Mouse (Mus musculus) ES-Bruce4 (cell line): Measurements from ENCODE around the gene Pnldc1.
"Not testable (repeated sequence)": the region's sequence is repeated elsewhere in the genome, so short reads cannot be mapped to it uniquely, and the experiment has no call there.

ENCODE experiments used
- CTCF ChIP-seq: IDR thresholded peaks from one replicate; pipeline ENCODE4 v1.8.1; 2011; ENCODE audit warnings: low read depth, low read length
- EP300 ChIP-seq: IDR thresholded peaks from 2 replicates; pipeline ENCODE4 v1.6.1; 2011; ENCODE audit warnings: low read depth, low read length; ENCODE audit not compliant: insufficient read depth
- POLR2A ChIP-seq: IDR thresholded peaks from one replicate; pipeline ENCODE4 v1.8.1; 2011; ENCODE audit warnings: low read length; ENCODE audit not compliant: insufficient read depth

- TF ChIP-seq CTCF, EP300, POLR2A: not testable (repeated sequence)
Observed at GRCm38 (mm10) chr17:12959377-12959776, 49.3 kb upstream of the Pnldc1 start.
